Mouse (Mus musculus) heart, postnatal 0 days (tissue): ENCODE data around the gene Trp53. TPM values are rescaled to one million over a fixed set of nuclear protein-coding genes. Genes with fewer than 3 reads are reported as not detected.
"Not testable (repeated sequence)": the region's sequence is repeated elsewhere in the genome, so short reads cannot be mapped to it uniquely, and the experiment has no call there.

Experiments
- ATAC-seq: fragments of 200-750 bp; cut with Nextera tagmentation; 2 replicates; pipeline ENCODE4 v1.8.0; 2017; ENCODE audit warnings: low read depth, moderate number of reproducible peaks, moderate library complexity; ENCODE audit not compliant: insufficient read depth
- DNase-seq: peaks from one replicate; pipeline ENCODE4 v3.0.0-alpha.2; 2016; ENCODE audit warnings: low spot score
- H3K27ac ChIP-seq: fragments of 300-500 bp; sonication (generic); 2 replicates; pipeline ENCODE4 v1.5.1; 2014; ENCODE audit warnings: low read depth, mild to moderate bottlenecking
- H3K27me3 ChIP-seq: fragments of 300-500 bp; sonication (generic); 2 replicates; pipeline ENCODE4 v1.6.1; 2014; ENCODE audit warnings: low read length, mixed read lengths; ENCODE audit not compliant: control insufficient read depth, insufficient read depth
- H3K36me3 ChIP-seq: fragments of 300-500 bp; sonication (generic); replicated peaks from 2 replicates; pipeline ENCODE4 v1.6.1; 2014; ENCODE audit warnings: low read length, mixed read lengths; ENCODE audit not compliant: control insufficient read depth, insufficient read depth
- H3K4me1 ChIP-seq: fragments of 300-500 bp; sonication (generic); 2 replicates; pipeline ENCODE4 v1.6.1; 2014; ENCODE audit warnings: antibody characterized with exemption; ENCODE audit not compliant: control insufficient read depth, insufficient read depth
- H3K4me2 ChIP-seq: fragments of 300-500 bp; sonication (generic); 2 replicates; pipeline ENCODE4 v1.6.1; 2014; ENCODE audit warnings: low read depth, mild to moderate bottlenecking, low read length, moderate library complexity
- H3K4me3 ChIP-seq: fragments of 300-500 bp; sonication (generic); 2 replicates; pipeline ENCODE4 v1.5.1; 2014; ENCODE audit warnings: low read depth, low read length
- H3K9ac ChIP-seq: fragments of 300-500 bp; sonication (generic); replicated peaks from 2 replicates; pipeline ENCODE4 v1.6.1; 2014; ENCODE audit warnings: low read depth, low read length, mixed read lengths
- H3K9me3 ChIP-seq: fragments of 300-500 bp; sonication (generic); replicated peaks from 2 replicates; pipeline ENCODE4 v1.6.1; 2016; ENCODE audit warnings: low read length; ENCODE audit not compliant: control insufficient read depth
- CTCF ChIP-seq: IDR thresholded peaks from 2 replicates; pipeline ENCODE4 v1.5.1; 2016; ENCODE audit warnings: antibody characterized with exemption, control low read depth, low read depth
- EP300 ChIP-seq: IDR thresholded peaks from 2 replicates; pipeline ENCODE4 v1.6.1; 2016; ENCODE audit warnings: antibody characterized with exemption, low read depth
- WGBS: fragments of 180-500 bp; shearing (Covaris S2); extraction: QIAGEN DNeasy Blood & Tissue Kit; methylation state at CpG from one replicate; pipeline ENCODE4 v1.1.7; 2014; 5-methylcytosine and 5-hydroxymethylcytosine counted together
- polyA plus RNA-seq: library from polyadenylated mRNA; unstranded; fragments of >200 nt; fragmentation: Nextera tagmentation; extraction: Ambion mirVana; gene quantifications from 2 replicates; pipeline ENCODE4 v1.2.1, GENCODE M21; 2015
- total RNA-seq: library from RNA; depleted of rRNA; stranded (reverse); fragments of >200 nt; gene quantifications from 2 replicates; pipeline ENCODE4 v1.2.3, GENCODE M21; 2014; ENCODE audit warnings: low replicate concordance

Gene Trp53
- total and polyA plus RNA-seq, 2 experiments from 2014 or later = 31.5 to 33.6 TPM

- Histone ChIP-seq H3K27ac (no peak overlapping the region), H3K4me3 (peak overlapping the region; percentile 66), H3K9ac (no peak overlapping the region), H3K27me3 (no peaks in the 10 kb centered on the region), H3K4me1 (peaks cover 39% of the 10 kb centered on the region), H3K4me2 (peak overlapping the region; percentile 97), H3K9me3 (no peaks in the 10 kb centered on the region), H3K36me3 (no peaks in the 10 kb centered on the region)
- DNase-seq (no peak), ATAC-seq (no peak)
- WGBS = 78% methylated on average over 2 of the region's 2 CpGs
- TF ChIP-seq EP300 (no peak), CTCF (no peak)
Measured at GRCm38 (mm10) chr11:69606491-69606795, 26.3 kb downstream of the Trp53 start.

- H3K4me3 ChIP-seq = no peak overlapping the region
- 75% methylated on average over 2 of the region's 2 CpGs for WGBS
- peaks cover 35% of the 10 kb centered on the region for H3K4me1 ChIP-seq
- ATAC-seq (no peak), DNase-seq (no peak)
- no peak overlapping the region for H3K4me2 ChIP-seq
- H3K27me3 ChIP-seq = no peaks in the 10 kb centered on the region
- no peaks in the 10 kb centered on the region for H3K36me3 ChIP-seq
- no peak overlapping the region for H3K9ac ChIP-seq
- H3K9me3 ChIP-seq = no peaks in the 10 kb centered on the region
- TF ChIP-seq CTCF (no peak), EP300 (no peak)
- H3K27ac ChIP-seq = no peak overlapping the region
Measured at GRCm38 (mm10) chr11:69606832-69607231, 26.7 kb downstream of the Trp53 start.

GRCm38 (mm10) chr11:69608525-69608924 is 28.4 kb downstream of the Trp53 start:
- no peak for TF ChIP-seq CTCF
- TF ChIP-seq EP300 = no peak
- H3K9me3 ChIP-seq = no peaks in the 10 kb centered on the region
- H3K4me3 ChIP-seq = no peak overlapping the region
- ATAC-seq (no peak), DNase-seq (no peak)
- H3K4me2 ChIP-seq = no peak overlapping the region
- no peak overlapping the region for H3K9ac ChIP-seq
- WGBS = 87% methylated on average over 3 of the region's 3 CpGs
- H3K27ac ChIP-seq = no peak overlapping the region
- peaks cover 25% of the 10 kb centered on the region for H3K4me1 ChIP-seq
- no peaks in the 10 kb centered on the region for H3K36me3 ChIP-seq
- H3K27me3 ChIP-seq = no peaks in the 10 kb centered on the region

- 59% methylated on average over 7 of the region's 7 CpGs for WGBS
- TF ChIP-seq CTCF (no peak), EP300 (no peak)
- Histone ChIP-seq H3K27me3 (no peaks in the 10 kb centered on the region), H3K9ac (no peak overlapping the region), H3K36me3 (no peaks in the 10 kb centered on the region), H3K4me3 (no peak overlapping the region), H3K27ac (no peak overlapping the region), H3K4me2 (no peak overlapping the region), H3K9me3 (no peaks in the 10 kb centered on the region), H3K4me1 (peaks cover 20% of the 10 kb centered on the region)
- ATAC-seq (no peak), DNase-seq (no peak)
Measured at GRCm38 (mm10) chr11:69609416-69609815, 29.3 kb downstream of the Trp53 start.

GRCm38 (mm10) chr11:69610899-69611298 is 30.7 kb downstream of the Trp53 start:
- TF ChIP-seq EP300 = no peak
- no peak for TF ChIP-seq CTCF
- no peaks in the 10 kb centered on the region for H3K27me3 ChIP-seq
- H3K27ac ChIP-seq = no peak overlapping the region
- H3K4me3 ChIP-seq = no peak overlapping the region
- 43% methylated on average over 4 of the region's 4 CpGs for WGBS
- no peak for DNase-seq
- no peaks in the 10 kb centered on the region for H3K36me3 ChIP-seq
- no peak overlapping the region for H3K9ac ChIP-seq
- no peak overlapping the region for H3K4me2 ChIP-seq
- no peaks in the 10 kb centered on the region for H3K9me3 ChIP-seq
- no peak for ATAC-seq
- H3K4me1 ChIP-seq = peaks cover 10% of the 10 kb centered on the region

- Histone ChIP-seq H3K36me3 (no peaks in the 10 kb centered on the region), H3K27ac (no peak overlapping the region), H3K9ac (peak overlapping the region; percentile 34; the same call in 1 of the 2 replicates), H3K27me3 (no peaks in the 10 kb centered on the region), H3K9me3 (no peaks in the 10 kb centered on the region), H3K4me2 (peak overlapping the region; percentile 44), H3K4me3 (0 out of 2 replicates have a peak overlapping the region, but pooled peaks have one; percentile 11), H3K4me1 (peaks cover 5% of the 10 kb centered on the region; the same call in 1 of the 2 replicates)
- TF ChIP-seq CTCF (peak; percentile 92), EP300 (no peak)
- DNase-seq (peak; percentile 88), ATAC-seq (peak; percentile 78)
- WGBS = 15% methylated on average over 18 of the region's 19 CpGs
Measured at GRCm38 (mm10) chr11:69613553-69614256, 33.5 kb downstream of the Trp53 start.

GRCm38 (mm10) chr11:69614257-69614588 is 34.1 kb downstream of the Trp53 start:
- 0 out of 2 replicates have a peak overlapping the region, but pooled peaks have one; percentile 44 for H3K4me2 ChIP-seq
- H3K9ac ChIP-seq, H3K36me3 ChIP-seq, H3K9me3 ChIP-seq, H3K4me3 ChIP-seq, ATAC-seq, H3K4me1 ChIP-seq, H3K27ac ChIP-seq, DNase-seq, H3K27me3 ChIP-seq: not testable (repeated sequence)
- 36% methylated on average over 11 of the region's 11 CpGs for WGBS
